Mouse (Mus musculus): ENCODE results near the gene 4933411K16Rik.
A peak's percentile ranks its signal among the peaks of the same experiment; 100 is the strongest.
"Not testable (repeated sequence)": the region's sequence is repeated elsewhere in the genome, so short reads cannot be mapped to it uniquely, and the experiment has no call there.

The 4933411K16Rik gene

GRCm38 (mm10) chr19:42079006-42079405 is 27.0 kb downstream of the 4933411K16Rik start:
- DNase-seq, result no peak

GRCm38 (mm10) chr19:42079950-42080349 is 27.9 kb downstream of the 4933411K16Rik start:
- no peak for DNase-seq

DNA sequence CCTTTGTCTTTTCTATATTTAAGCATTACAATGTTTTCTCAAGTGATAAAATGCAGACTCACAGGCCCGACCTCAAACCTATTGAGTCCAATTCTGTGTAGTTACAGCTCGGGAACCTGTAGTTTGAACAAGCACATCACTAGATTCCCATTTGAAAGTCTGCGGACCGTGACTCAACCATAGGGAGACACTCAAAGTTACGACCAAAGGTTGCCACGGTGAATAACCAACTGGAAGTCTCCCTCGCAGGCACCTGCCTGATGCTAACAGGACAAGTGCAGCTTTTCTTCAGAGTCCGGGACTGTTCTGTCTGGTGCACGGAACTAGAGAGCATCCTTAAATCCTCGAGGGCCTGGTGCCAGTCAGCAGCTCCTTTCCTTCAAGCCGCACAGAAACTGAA is 28.4 kb downstream of the 4933411K16Rik start:
- no peak for DNase-seq

GRCm38 (mm10) chr19:42081613-42082012 is 29.6 kb downstream of the 4933411K16Rik start:
- DNase-seq, result not testable (repeated sequence)

DNA sequence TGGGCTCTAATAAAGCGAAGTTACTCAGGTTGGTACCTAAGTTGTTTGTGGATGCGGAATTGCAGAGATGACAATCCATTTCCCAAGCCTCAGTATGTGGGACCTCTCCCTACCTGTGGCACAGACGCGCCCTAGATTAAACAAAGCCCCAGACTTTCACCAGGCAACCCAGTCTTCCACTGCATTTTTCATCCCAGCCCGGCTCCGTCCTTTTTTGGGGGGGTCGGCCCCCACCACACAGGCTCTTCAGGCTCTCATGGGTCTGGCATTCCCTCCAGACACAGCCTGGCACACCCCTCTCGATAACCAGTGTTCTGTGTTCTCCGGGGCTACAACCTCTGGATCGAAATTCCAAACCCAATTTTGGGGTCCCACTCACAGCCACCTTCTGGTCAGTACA is 33.6 kb downstream of the 4933411K16Rik start:
- no peak for DNase-seq

DNA sequence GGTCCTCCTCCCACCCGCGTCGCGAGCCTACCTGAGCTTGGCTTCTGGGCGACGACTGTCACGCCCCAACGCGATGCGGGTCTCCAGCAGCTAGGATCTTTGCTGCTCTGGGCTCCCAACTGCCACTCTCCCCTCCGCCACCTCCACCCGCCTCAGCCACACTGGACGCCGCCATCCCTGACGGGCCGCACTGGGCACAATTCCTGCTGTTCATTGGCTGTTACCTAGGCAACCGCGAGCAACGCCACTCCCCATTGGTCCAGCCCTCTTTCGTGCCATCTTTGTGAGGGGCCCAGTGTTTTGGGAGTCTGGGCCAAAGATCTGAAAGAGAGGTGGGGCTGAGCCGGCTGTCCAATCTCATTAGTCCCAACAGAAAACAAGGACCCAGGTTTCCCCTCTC is 34.1 kb downstream of the 4933411K16Rik start, which contains the start of gene Morn4:
Gene Morn4 (minus strand): TSS at position 192 of the 400 bp plus-strand sequence.
- DNase-seq, result peak; percentile 94

DNA sequence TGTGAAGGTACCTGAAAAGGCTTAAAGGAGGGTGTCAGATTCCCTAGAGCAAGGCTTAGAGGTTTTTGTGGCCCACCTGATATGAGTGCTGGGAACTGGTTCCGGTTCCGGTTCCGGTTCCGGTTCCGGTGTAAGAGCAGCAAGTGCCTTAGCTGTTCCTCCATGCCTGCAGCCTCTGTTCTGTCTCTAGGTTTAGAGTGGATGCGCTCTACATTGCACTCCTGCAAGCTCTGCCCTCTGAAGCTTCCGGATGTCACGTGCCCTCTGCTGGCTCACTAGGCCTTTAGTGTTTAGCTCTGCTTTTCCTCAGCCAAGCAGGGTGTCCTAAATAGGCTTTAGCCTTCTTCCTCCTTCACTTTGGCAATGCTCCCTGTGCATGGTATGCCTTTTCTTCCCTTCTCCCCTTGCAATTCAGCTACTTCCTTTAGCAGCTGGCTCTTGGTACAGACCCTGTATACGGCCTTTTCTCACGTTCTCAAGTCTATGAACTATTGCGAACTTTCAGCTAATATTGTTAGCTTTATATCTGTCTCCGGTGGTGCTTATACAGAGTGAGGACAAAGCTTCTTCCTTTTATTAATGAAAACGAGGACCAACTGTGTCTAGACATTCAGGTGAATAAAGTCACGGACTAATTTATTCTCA is 37.2 kb downstream of the 4933411K16Rik start:
- peak; percentile 79 for DNase-seq

GRCm38 (mm10) chr19:42089748-42090595 is 37.9 kb downstream of the 4933411K16Rik start, which contains the start of gene Pi4k2a:
Gene Pi4k2a, plus strand, starts transcription at chr19:42090470.
- peak; percentile 100 for DNase-seq

- DNase-seq, result peak; percentile 61
Observed at GRCm38 (mm10) chr19:42090637-42091141, 38.6 kb downstream of the 4933411K16Rik start.

GRCm38 (mm10) chr19:42099406-42099805 is 47.4 kb downstream of the 4933411K16Rik start:
- DNase-seq, result no peak

All from lung, postnatal 10 days (tissue).